Mouse (Mus musculus): Measurements from ENCODE around the gene Rab8b.

GRCm38 (mm10) chr9:66881858-66882257 is 37.6 kb downstream of the Rab8b start:
- TF ChIP-seq CTCF (IDR thresholded peaks at IDR 0.05; ENCODE audit: extremely low read depth, insufficient read length, insufficient replicate concordance, low read depth, low read length) (no peak), POLR2A (IDR thresholded peaks at IDR 0.05; ENCODE audit: low read depth, low read length) (no peak)
